9 mouse cellular contexts compared by ENCODE assay signal in the genomic region with DNA sequence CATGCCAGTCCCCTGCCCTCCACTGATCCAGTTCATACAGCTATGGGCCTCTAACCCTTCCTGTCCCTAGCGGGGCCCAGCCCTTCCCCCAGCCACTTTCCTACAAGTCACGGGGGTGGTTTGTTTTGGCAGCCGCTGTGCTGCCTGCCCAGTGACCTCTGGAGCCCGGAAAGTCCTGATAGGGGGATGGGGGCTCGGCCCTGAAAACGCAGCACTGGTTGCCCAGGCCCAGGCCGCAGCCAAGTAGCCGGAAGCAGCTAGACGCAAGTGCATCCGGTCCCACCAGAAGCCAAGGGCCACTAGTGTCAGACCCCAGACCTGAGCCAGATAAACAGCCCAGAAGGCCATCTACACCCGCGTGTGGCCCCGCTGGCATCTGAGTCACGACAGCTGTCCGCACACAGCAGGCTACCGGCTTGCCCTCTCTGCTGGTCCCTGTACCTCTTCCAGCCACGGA. TPM values are rescaled to one million over a fixed set of nuclear protein-coding genes. Genes with fewer than 3 reads are reported as not detected.
DNase-seq lines count a peak whose midpoint lies in the region; ATAC-seq and TF ChIP-seq lines count a peak whose summit lies in the region.
"Had no signal": no experiment of that assay in that cellular context is flagged by ENCODE, and none has a peak within 500 bp of the region (broad histone marks: within the 10 kb centered on the region; RNA-seq: fewer than 3 reads in every experiment).

No protein-coding gene starts in this region.

- DNase-seq in left cerebral cortex, postnatal 4 days = peak; percentile 48
- no peak for DNase-seq in left cerebral cortex, adult 9 months (ENCODE audit: low spot score in 2 of 2)
- DNase-seq in cerebellum, adult 8-10 months = peak; percentile 69
- DNase-seq in heart, adult 18-20 months = peak; percentile 84 to 91
- peak; percentile 95 for DNase-seq in kidney, adult 9 months
- DNase-seq in lung, embryonic 14.5 days = peak; percentile 61
- DNase-seq in urinary bladder, postnatal 25 days (ENCODE audit: low spot score) = no peak
- DNase-seq in urinary bladder, adult 18-20 months (ENCODE audit: low spot score in 2 of 2) = no peak

- no peaks in the 10 kb centered on the region for H3K9me3 ChIP-seq in lung, embryonic 14.5 days (ENCODE audit: low read depth, low read length)

- peaks cover 8% of the 10 kb centered on the region for H3K4me1 ChIP-seq in lung, embryonic 14.5 days (ENCODE audit: insufficient read depth)

- peak overlapping the region; percentile 65 for H3K27ac ChIP-seq in lung, embryonic 14.5 days (ENCODE audit: low read depth)

- 14% methylated on average over 17 of the region's 17 CpGs for WGBS in lung, embryonic 14.5 days

- ATAC-seq in lung, embryonic 14.5 days (ENCODE audit: insufficient read depth) = peak; percentile 58

- no peak for TF ChIP-seq CTCF in lung, embryonic 14.5 days (IDR thresholded peaks at IDR 0.05; ENCODE audit: low read depth)

- H3K9ac ChIP-seq in lung, embryonic 14.5 days = peak overlapping the region; percentile 23; the same call in 1 of the 2 replicates

- H3K4me3 ChIP-seq in lung, embryonic 14.5 days (ENCODE audit: low read depth, low read length) = no peak overlapping the region

- peak overlapping the region; percentile 52 for H3K4me2 ChIP-seq in lung, embryonic 14.5 days

- H3K27me3 ChIP-seq in lung, embryonic 14.5 days (ENCODE audit: insufficient read depth, low read length) = no peaks in the 10 kb centered on the region

- H3K36me3 ChIP-seq in lung, embryonic 14.5 days (ENCODE audit: insufficient read depth) = no peaks in the 10 kb centered on the region

- intact Hi-C loops in left cerebral cortex, postnatal 4 days (cut with DNase I) = no loop called here

RNA-seq across cellular contexts. Expression of a gene that starts 0.5 kb away (rescaled TPM):
- total RNA-seq in left cerebral cortex, postnatal 4 days (2021) = 1 to 10 TPM; 1.4 to 1.6 TPM
- 1 to 10 TPM; 2.2 to 2.4 TPM for total RNA-seq in heart, adult 18-20 months (2021)
- polyA plus RNA-seq in lung, embryonic 14.5 days (2014; fragmentation: Nextera tagmentation; extraction: Ambion mirVana) = 9.9 and 10.8 TPM in 2 replicates

RNA-seq across cellular contexts. Expression of a gene that starts 11.2 kb away (rescaled TPM):
- total RNA-seq in left cerebral cortex, postnatal 4 days (2021) = 10 to 100 TPM; 58.6 to 66.7 TPM
- total RNA-seq in heart, adult 18-20 months (2021) = 10 to 100 TPM; 39.2 to 40.1 TPM
- 0.93 and 1.3 TPM in 2 replicates for polyA plus RNA-seq in lung, embryonic 14.5 days (2014; fragmentation: Nextera tagmentation; extraction: Ambion mirVana)
- total RNA-seq: MEL had no signal

RNA-seq across cellular contexts. Expression of a gene that starts 39.1 kb away (rescaled TPM):
- not detected for total RNA-seq in left cerebral cortex, postnatal 4 days (2021)
- total RNA-seq in heart, adult 18-20 months (2021) = 1 to 10 TPM in 1 of 2 experiments, under 1 TPM in 1; 0.87 to 2.5 TPM
- 30.7 and 34.0 TPM in 2 replicates for polyA plus RNA-seq in lung, embryonic 14.5 days (2014; fragmentation: Nextera tagmentation; extraction: Ambion mirVana)
- total RNA-seq: MEL had no signal

RNA-seq across cellular contexts. Expression of a gene that starts 40.1 kb away (rescaled TPM):
- 100 to 1,000 TPM; 184 to 195 TPM for total RNA-seq in left cerebral cortex, postnatal 4 days (2021)
- total RNA-seq in heart, adult 18-20 months (2021) = 10 to 100 TPM; 26.6 to 34.5 TPM
- 56.7 and 67.2 TPM in 2 replicates for polyA plus RNA-seq in lung, embryonic 14.5 days (2014; fragmentation: Nextera tagmentation; extraction: Ambion mirVana)

RNA-seq across cellular contexts. Expression of a gene that starts 56.5 kb away (rescaled TPM):
- total RNA-seq in left cerebral cortex, postnatal 4 days (2021) = 1 to 10 TPM; 2.4 to 2.7 TPM
- total RNA-seq in heart, adult 18-20 months (2021) = 1 to 10 TPM; 2.1 to 4.1 TPM
- 0.13 and 0.38 TPM in 2 replicates for polyA plus RNA-seq in lung, embryonic 14.5 days (2014; fragmentation: Nextera tagmentation; extraction: Ambion mirVana)
- total RNA-seq: MEL had no signal

Comparison
In these comparisons a context has a peak if more than half of its experiments do, and no peak if none do; other contexts are left out.
1. DNase-seq: peak in left cerebral cortex, postnatal 4 days (single experiment), cerebellum, adult 8-10 months (single experiment), heart, adult 18-20 months (2 of 2), kidney, adult 9 months (single experiment) and lung, embryonic 14.5 days (single experiment); none in left cerebral cortex, adult 9 months (0 of 2), urinary bladder, postnatal 25 days (single experiment) and urinary bladder, adult 18-20 months (0 of 2).